Mouse (Mus musculus) heart, adult 2 months (tissue): ENCODE results near the gene 1700003F12Rik. TPM values are rescaled to one million over a fixed set of nuclear protein-coding genes. Genes with fewer than 3 reads are reported as not detected.

Source experiments
- DNase-seq, 2 experiments: peaks; one replicate each; pipeline ENCODE4 v3.0.0; 2021
- H3K27ac ChIP-seq: fragments of 200-600 bp; 2 replicates; pipeline ENCODE4 v1.8.1; 2022
- H3K27me3 ChIP-seq: fragments of 200-500 bp; 2 replicates; pipeline ENCODE4 v1.6.1; 2012; ENCODE audit warnings: mild to moderate bottlenecking, low read length, inconsistent platforms, mixed read lengths; ENCODE audit not compliant: control insufficient read depth, insufficient read depth
- H3K36me3 ChIP-seq: fragments of 200-500 bp; 2 replicates; pipeline ENCODE4 v1.6.1; 2012; ENCODE audit warnings: low read length, inconsistent platforms; ENCODE audit not compliant: control insufficient read depth, insufficient read depth
- H3K4me1 ChIP-seq: fragments of 200-500 bp; 2 replicates; pipeline ENCODE4 v1.6.1; 2011; ENCODE audit warnings: low read length; ENCODE audit not compliant: control insufficient read depth, insufficient read depth
- H3K4me3 ChIP-seq: fragments of 200-600 bp; 2 replicates; pipeline ENCODE4 v1.8.1; 2022
- H3K79me2 ChIP-seq: fragments of 200-500 bp; replicated peaks from 2 replicates; pipeline ENCODE4 v1.6.1; 2012; ENCODE audit warnings: mild to moderate bottlenecking, inconsistent platforms, low read length, moderate library complexity, mixed read lengths; ENCODE audit not compliant: control insufficient read depth, insufficient read depth
- H3K9ac ChIP-seq: fragments of 200-500 bp; 2 replicates; pipeline ENCODE4 v1.6.1; 2012; ENCODE audit warnings: low read depth, mild to moderate bottlenecking, control low read depth, inconsistent platforms, low read length, mixed read lengths
- CTCF ChIP-seq: fragments of 200-600 bp; IDR thresholded peaks from 2 replicates; pipeline ENCODE4 v1.8.1; 2022; ENCODE audit warnings: antibody characterized with exemption, mild to moderate bottlenecking, moderate library complexity
- EP300 ChIP-seq: fragments of 200-500 bp; IDR thresholded peaks from 2 replicates; pipeline ENCODE4 v1.6.1; 2011; ENCODE audit warnings: low read depth, low read length, control low read depth; ENCODE audit not compliant: insufficient read depth
- POLR2A ChIP-seq: fragments of 200-500 bp; IDR thresholded peaks from 2 replicates; pipeline ENCODE4 v1.6.1; 2011; ENCODE audit warnings: mild to moderate bottlenecking, low read depth, low read length, control low read depth; ENCODE audit not compliant: insufficient read depth
- WGBS: fragments of 180-500 bp; shearing (Covaris S2); methylation state at CpG from one replicate; pipeline ENCODE4 v1.1.7; 2018; 5-methylcytosine and 5-hydroxymethylcytosine counted together
- intact Hi-C: fragments of 180-260 bp; cut with DNase I; formaldehyde crosslinking; loops from one replicate; pipeline ENCODE4 v1.15.1; 2025
- polyA plus RNA-seq: library from polyadenylated mRNA; depleted of rRNA; stranded (reverse); fragments of >200 nt; gene quantifications from 2 replicates; pipeline ENCODE4 v1.2.3, GENCODE M21; 2012; rRNA removed
- total RNA-seq, 2 experiments: library from RNA; stranded (reverse); gene quantifications; 2 replicates each; pipeline ENCODE4 v1.2.3; 2021

1700003F12Rik gene
- total and polyA plus RNA-seq, 3 experiments = 0.39 TPM; not detected in 2

- H3K9ac ChIP-seq = no peak overlapping the region
- TF ChIP-seq EP300 (no peak), POLR2A (no peak), CTCF (no peak)
- H3K36me3 ChIP-seq = no peaks in the 10 kb centered on the region
- H3K4me3 ChIP-seq = no peak overlapping the region
- no peaks in the 10 kb centered on the region for H3K27me3 ChIP-seq
- H3K4me1 ChIP-seq = peaks cover 2% of the 10 kb centered on the region; the same call in 1 of the 2 replicates
- 88% methylated on average over 3 of the region's 3 CpGs for WGBS
- DNase-seq = no peak
- no peak overlapping the region for H3K27ac ChIP-seq
- intact Hi-C loops = no loop called here
- H3K79me2 ChIP-seq = no peaks in the 10 kb centered on the region
Observed at GRCm38 (mm10) chr2:154591239-154591638, 44.4 kb downstream of the 1700003F12Rik start.

GRCm38 (mm10) chr2:154593025-154593424 is 46.1 kb downstream of the 1700003F12Rik start:
- no peak overlapping the region for H3K9ac ChIP-seq
- intact Hi-C loops = loop anchor here (1.0 kb wide), 1 partner anchor 20 kb away; the partner anchor contains the start of genes 4930519P11Rik and Zfp341
- no peaks in the 10 kb centered on the region for H3K79me2 ChIP-seq
- 63% methylated on average over 3 of the region's 3 CpGs for WGBS
- no peaks in the 10 kb centered on the region for H3K36me3 ChIP-seq
- H3K27me3 ChIP-seq = no peaks in the 10 kb centered on the region
- H3K4me3 ChIP-seq = no peak overlapping the region
- peaks cover 2% of the 10 kb centered on the region; the same call in 1 of the 2 replicates for H3K4me1 ChIP-seq
- no peak overlapping the region for H3K27ac ChIP-seq
- TF ChIP-seq POLR2A = no peak
- TF ChIP-seq CTCF = peak; percentile 81
- TF ChIP-seq EP300 = no peak
- peak; percentile 36 to 45 for DNase-seq

- no peak overlapping the region for H3K4me3 ChIP-seq
- peaks cover 2% of the 10 kb centered on the region; the same call in 1 of the 2 replicates for H3K4me1 ChIP-seq
- H3K36me3 ChIP-seq = no peaks in the 10 kb centered on the region
- no peak overlapping the region for H3K27ac ChIP-seq
- intact Hi-C loops = no loop called here
- 50% methylated on average over 5 of the region's 5 CpGs for WGBS
- no peaks in the 10 kb centered on the region for H3K27me3 ChIP-seq
- H3K9ac ChIP-seq = no peak overlapping the region
- DNase-seq = peak in 1 of 2 experiments; percentile 30
- TF ChIP-seq EP300 = no peak
- H3K79me2 ChIP-seq = no peaks in the 10 kb centered on the region
Observed at GRCm38 (mm10) chr2:154595775-154596174, 48.9 kb downstream of the 1700003F12Rik start.

DNA sequence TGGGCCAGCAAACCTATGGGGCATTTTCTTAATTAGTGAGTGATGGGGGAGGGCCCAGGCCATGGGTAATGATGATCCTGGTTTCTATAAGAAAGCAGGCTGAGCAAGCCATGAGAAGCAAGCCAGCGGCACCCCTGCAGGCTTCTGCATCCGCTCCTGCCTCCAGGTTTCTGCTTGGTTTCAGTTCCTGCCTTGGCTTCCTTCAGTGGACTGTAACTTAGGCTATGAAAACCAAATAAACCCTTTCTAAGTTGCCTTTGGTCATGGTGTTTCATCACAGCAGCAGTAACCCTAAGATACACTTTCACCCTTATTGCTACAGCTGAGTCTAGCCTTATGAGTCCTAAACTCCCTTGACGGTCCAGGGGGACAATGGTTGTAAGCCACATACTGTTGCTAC is 50.5 kb downstream of the 1700003F12Rik start:
- Histone ChIP-seq H3K27me3 (no peaks in the 10 kb centered on the region), H3K36me3 (no peaks in the 10 kb centered on the region), H3K79me2 (no peaks in the 10 kb centered on the region), H3K4me1 (peaks cover 2% of the 10 kb centered on the region; the same call in 1 of the 2 replicates), H3K9ac (no peak overlapping the region), H3K4me3 (no peak overlapping the region), H3K27ac (no peak overlapping the region)
- no peak for DNase-seq
- WGBS = 86% methylated on average over 3 of the region's 3 CpGs
- no peak for TF ChIP-seq EP300
- no peak for TF ChIP-seq POLR2A
- TF ChIP-seq CTCF = no peak
- intact Hi-C loops = no loop called here

Other genes starting within 250 kb of the 1700003F12Rik start
- gene Bpifb9b, start 239.9 kb upstream of the 1700003F12Rik start, total RNA-seq = not detected
- gene Bpifb9b, start 239.9 kb upstream of the 1700003F12Rik start, polyA plus RNA-seq = not detected in 2 replicates
- gene Cdk5rap1, start 174.1 kb upstream of the 1700003F12Rik start, total RNA-seq = 10 to 100 TPM; 20.1 to 20.2 TPM
- 10.5 and 21.1 TPM in 2 replicates for gene Cdk5rap1, start 174.1 kb upstream of the 1700003F12Rik start, polyA plus RNA-seq
- 10 to 100 TPM; 73.6 to 95.0 TPM for gene Snta1, start 139.0 kb upstream of the 1700003F12Rik start, total RNA-seq
- 64.8 and 66.0 TPM in 2 replicates for gene Snta1, start 139.0 kb upstream of the 1700003F12Rik start, polyA plus RNA-seq
- gene Cbfa2t2, start 110.6 kb upstream of the 1700003F12Rik start, total RNA-seq = 10 to 100 TPM; 15.6 to 17.3 TPM
- 7.8 and 14.4 TPM in 2 replicates for gene Cbfa2t2, start 110.6 kb upstream of the 1700003F12Rik start, polyA plus RNA-seq
- gene Actl10, start 4.7 kb downstream of the 1700003F12Rik start, total RNA-seq = not detected
- not detected in 2 replicates for gene Actl10, start 4.7 kb downstream of the 1700003F12Rik start, polyA plus RNA-seq
- under 1 TPM; 0.20 to 0.23 TPM for gene Necab3, start 11.8 kb downstream of the 1700003F12Rik start, total RNA-seq
- gene Necab3, start 11.8 kb downstream of the 1700003F12Rik start, polyA plus RNA-seq = 0.90 and 1.7 TPM in 2 replicates
- gene E2f1, start 22.8 kb downstream of the 1700003F12Rik start, total RNA-seq = under 1 TPM; 0.39 to 0.70 TPM
- 1.1 and 1.2 TPM in 2 replicates for gene E2f1, start 22.8 kb downstream of the 1700003F12Rik start, polyA plus RNA-seq
- 10 to 100 TPM; 20.9 to 21.5 TPM for gene Pxmp4, start 56.6 kb downstream of the 1700003F12Rik start, total RNA-seq
- 47.2 and 49.9 TPM in 2 replicates for gene Pxmp4, start 56.6 kb downstream of the 1700003F12Rik start, polyA plus RNA-seq
- gene Zfp341, start 66.2 kb downstream of the 1700003F12Rik start, total RNA-seq = 1 to 10 TPM; 2.7 to 3.1 TPM
- gene Zfp341, start 66.2 kb downstream of the 1700003F12Rik start, polyA plus RNA-seq = 4.0 and 4.9 TPM in 2 replicates
- not detected for gene 4930519P11Rik, start 66.4 kb downstream of the 1700003F12Rik start, total RNA-seq
- 0.57 TPM in 1 of 2 replicates, not detected in the other for gene 4930519P11Rik, start 66.4 kb downstream of the 1700003F12Rik start, polyA plus RNA-seq
- gene Chmp4b, start 104.6 kb downstream of the 1700003F12Rik start, total RNA-seq = 100 to 1,000 TPM; 106 to 124 TPM
- gene Chmp4b, start 104.6 kb downstream of the 1700003F12Rik start, polyA plus RNA-seq = 64.4 and 89.4 TPM in 2 replicates
- not detected for gene Gm14214, start 222.9 kb downstream of the 1700003F12Rik start, total RNA-seq
- gene Gm14214, start 222.9 kb downstream of the 1700003F12Rik start, polyA plus RNA-seq = not detected in 2 replicates
- gene Raly, start 244.0 kb downstream of the 1700003F12Rik start, total RNA-seq = 10 to 100 TPM; 83.4 to 92.7 TPM
- 89.8 and 112 TPM in 2 replicates for gene Raly, start 244.0 kb downstream of the 1700003F12Rik start, polyA plus RNA-seq
- not detected for gene a, start 244.3 kb downstream of the 1700003F12Rik start, total RNA-seq
- gene a, start 244.3 kb downstream of the 1700003F12Rik start, polyA plus RNA-seq = not detected in 2 replicates